In genomic region chr15:55975843-55976242, GRCm38 (mm10) we compare ENCODE assay signal across 26 mouse cellular contexts.
DNase-seq lines count a peak whose midpoint lies in the region; ATAC-seq and TF ChIP-seq lines count a peak whose summit lies in the region.
"Had no signal": no experiment of that assay in that cellular context is flagged by ENCODE, and none has a peak within 500 bp of the region (broad histone marks: within the 10 kb centered on the region; RNA-seq: fewer than 3 reads in every experiment).

No protein-coding gene starts in this region.

- peak; percentile 35 for DNase-seq in hindbrain, postnatal 0 days (ENCODE audit: low spot score)
- no peak for DNase-seq in hindbrain, embryonic 14.5 days (ENCODE audit: low spot score)
- no peak for DNase-seq in midbrain, embryonic 11.5 days (ENCODE audit: low spot score, missing footprints)
- DNase-seq in mesoderm, embryonic 11.5 days (ENCODE audit: low read depth, low spot score), result peak; percentile 9
- no peak for DNase-seq in thymus, postnatal 0 days (ENCODE audit: low spot score)
- DNase-seq: adrenal gland, postnatal 25 days; B cell, adult 2 months; cerebellum, adult 2 months; cerebellum, postnatal 14 days; heart, adult 2 months; heart, postnatal 4 days; kidney, adult 18-20 months; kidney, postnatal 4 days; liver, postnatal 0 days; lung, postnatal 36 days; right cerebral cortex, postnatal 25 days; thymus, postnatal 25 days had no signal

- H3K36me3 ChIP-seq in hindbrain, postnatal 0 days (ENCODE audit: insufficient read depth, low read length), result no peaks in the 10 kb centered on the region
- no peaks in the 10 kb centered on the region for H3K36me3 ChIP-seq in hindbrain, embryonic 14.5 days (replicated peaks; ENCODE audit: control insufficient read depth, insufficient read depth)
- no peaks in the 10 kb centered on the region for H3K36me3 ChIP-seq in midbrain, embryonic 15.5 days (replicated peaks)
- no peaks in the 10 kb centered on the region for H3K36me3 ChIP-seq in midbrain, embryonic 11.5 days (ENCODE audit: control insufficient read depth, insufficient read depth, low read length)
- no peaks in the 10 kb centered on the region for H3K36me3 ChIP-seq in intestine, embryonic 15.5 days
- H3K36me3 ChIP-seq: embryonic facial prominence, embryonic 13.5 days; heart, embryonic 12.5 days; hindbrain, embryonic 13.5 days; liver, embryonic 12.5 days; stomach, embryonic 15.5 days had no signal

- no peak overlapping the region for H3K4me3 ChIP-seq in hindbrain, postnatal 0 days (ENCODE audit: low read length)
- H3K4me3 ChIP-seq in hindbrain, embryonic 14.5 days (replicated peaks; ENCODE audit: low read length), result no peak overlapping the region
- H3K4me3 ChIP-seq in midbrain, embryonic 15.5 days, result no peak overlapping the region
- no peak overlapping the region for H3K4me3 ChIP-seq in midbrain, embryonic 11.5 days (ENCODE audit: low read depth, low read length)
- H3K4me3 ChIP-seq in intestine, embryonic 15.5 days (replicated peaks), result no peak overlapping the region
- H3K4me3 ChIP-seq: embryonic facial prominence, embryonic 13.5 days; forebrain, embryonic 13.5 days; heart, adult 2 months; heart, embryonic 12.5 days; hindbrain, embryonic 13.5 days; liver, embryonic 12.5 days; stomach, embryonic 15.5 days had no signal

- H3K4me1 ChIP-seq in hindbrain, postnatal 0 days (ENCODE audit: insufficient read depth, low read length), result no peaks in the 10 kb centered on the region
- no peaks in the 10 kb centered on the region for H3K4me1 ChIP-seq in hindbrain, embryonic 14.5 days (replicated peaks; ENCODE audit: control insufficient read depth, insufficient read depth, low read length)
- H3K4me1 ChIP-seq in midbrain, embryonic 15.5 days, result no peaks in the 10 kb centered on the region
- no peaks in the 10 kb centered on the region for H3K4me1 ChIP-seq in midbrain, embryonic 11.5 days (ENCODE audit: control insufficient read depth, insufficient read depth, low read length)
- no peaks in the 10 kb centered on the region for H3K4me1 ChIP-seq in intestine, embryonic 15.5 days (replicated peaks)
- H3K4me1 ChIP-seq: embryonic facial prominence, embryonic 13.5 days; forebrain, embryonic 13.5 days; heart, embryonic 12.5 days; hindbrain, embryonic 13.5 days; liver, embryonic 12.5 days; stomach, embryonic 15.5 days had no signal

- H3K9me3 ChIP-seq in hindbrain, postnatal 0 days (ENCODE audit: low read length), result no peaks in the 10 kb centered on the region
- H3K9me3 ChIP-seq in hindbrain, embryonic 14.5 days (ENCODE audit: control insufficient read depth, low read length), result no peaks in the 10 kb centered on the region
- H3K9me3 ChIP-seq in midbrain, embryonic 15.5 days, result no peaks in the 10 kb centered on the region
- H3K9me3 ChIP-seq in midbrain, embryonic 11.5 days (ENCODE audit: control insufficient read depth, low read length), result no peaks in the 10 kb centered on the region
- H3K9me3 ChIP-seq in intestine, embryonic 15.5 days, result no peaks in the 10 kb centered on the region
- H3K9me3 ChIP-seq: embryonic facial prominence, embryonic 13.5 days; forebrain, embryonic 13.5 days; heart, embryonic 12.5 days; hindbrain, embryonic 13.5 days; liver, embryonic 12.5 days; stomach, embryonic 15.5 days had no signal

- no peak for TF ChIP-seq CTCF in hindbrain, postnatal 0 days (IDR thresholded peaks at IDR 0.05; ENCODE audit: low read depth)

- H3K27ac ChIP-seq in hindbrain, postnatal 0 days, result no peak overlapping the region
- no peak overlapping the region for H3K27ac ChIP-seq in hindbrain, embryonic 14.5 days
- H3K27ac ChIP-seq in midbrain, embryonic 15.5 days, result no peak overlapping the region
- H3K27ac ChIP-seq in midbrain, embryonic 11.5 days (ENCODE audit: low read depth, low read length), result no peak overlapping the region
- no peak overlapping the region for H3K27ac ChIP-seq in intestine, embryonic 15.5 days
- H3K27ac ChIP-seq: embryonic facial prominence, embryonic 13.5 days; forebrain, embryonic 13.5 days; heart, adult 2 months; hindbrain, embryonic 13.5 days; liver, embryonic 12.5 days; stomach, embryonic 15.5 days had no signal

- ATAC-seq in hindbrain, postnatal 0 days, result no peak
- no peak for ATAC-seq in hindbrain, embryonic 14.5 days (ENCODE audit: low FRiP score)
- ATAC-seq in midbrain, embryonic 15.5 days (replicated peaks), result no peak
- ATAC-seq in midbrain, embryonic 11.5 days (ENCODE audit: low FRiP score), result no peak
- ATAC-seq in intestine, embryonic 15.5 days, result no peak
- ATAC-seq: forebrain, embryonic 13.5 days; inflammation-experienced regulatory T-cells, adult 6 months; liver, embryonic 12.5 days; liver, postnatal 0 days had no signal

- 53% methylated on average over 14 of the region's 14 CpGs for WGBS in hindbrain, postnatal 0 days
- 68% methylated on average over 14 of the region's 14 CpGs for WGBS in hindbrain, embryonic 14.5 days
- WGBS in midbrain, embryonic 15.5 days, result 39% methylated on average over 14 of the region's 14 CpGs
- WGBS in midbrain, embryonic 11.5 days, result 56% methylated on average over 14 of the region's 14 CpGs
- WGBS in intestine, embryonic 15.5 days, result 73% methylated on average over 14 of the region's 14 CpGs

- no peak overlapping the region for H3K4me2 ChIP-seq in hindbrain, postnatal 0 days (ENCODE audit: low read depth, low read length)
- H3K4me2 ChIP-seq in hindbrain, embryonic 14.5 days (replicated peaks), result no peak overlapping the region
- H3K4me2 ChIP-seq in midbrain, embryonic 15.5 days, result 0 out of 2 replicates have a peak overlapping the region, but pooled peaks have one; percentile 16
- H3K4me2 ChIP-seq in midbrain, embryonic 11.5 days, result no peak overlapping the region
- H3K4me2 ChIP-seq in intestine, embryonic 15.5 days (replicated peaks), result no peak overlapping the region
- H3K4me2 ChIP-seq: embryonic facial prominence, embryonic 13.5 days; forebrain, embryonic 13.5 days; heart, embryonic 12.5 days; hindbrain, embryonic 13.5 days; liver, embryonic 12.5 days; stomach, embryonic 15.5 days had no signal

- H3K9ac ChIP-seq in hindbrain, postnatal 0 days (replicated peaks; ENCODE audit: low read length), result no peak overlapping the region
- no peak overlapping the region for H3K9ac ChIP-seq in hindbrain, embryonic 14.5 days
- no peak overlapping the region for H3K9ac ChIP-seq in midbrain, embryonic 15.5 days
- no peak overlapping the region for H3K9ac ChIP-seq in midbrain, embryonic 11.5 days (ENCODE audit: low read length)
- no peak overlapping the region for H3K9ac ChIP-seq in intestine, embryonic 15.5 days
- H3K9ac ChIP-seq: embryonic facial prominence, embryonic 13.5 days; forebrain, embryonic 13.5 days; heart, embryonic 12.5 days; hindbrain, embryonic 13.5 days; liver, embryonic 12.5 days; liver, postnatal 0 days; stomach, embryonic 15.5 days had no signal

- no peaks in the 10 kb centered on the region for H3K27me3 ChIP-seq in hindbrain, postnatal 0 days (ENCODE audit: insufficient read depth, low read length)
- H3K27me3 ChIP-seq in hindbrain, embryonic 14.5 days (ENCODE audit: control insufficient read depth, insufficient read depth, low read length), result no peaks in the 10 kb centered on the region
- H3K27me3 ChIP-seq in midbrain, embryonic 15.5 days (replicated peaks), result no peaks in the 10 kb centered on the region
- H3K27me3 ChIP-seq in midbrain, embryonic 11.5 days (ENCODE audit: control insufficient read depth, insufficient read depth, low read length), result no peaks in the 10 kb centered on the region
- H3K27me3 ChIP-seq in intestine, embryonic 15.5 days (replicated peaks), result no peaks in the 10 kb centered on the region
- H3K27me3 ChIP-seq: embryonic facial prominence, embryonic 13.5 days; forebrain, embryonic 13.5 days; heart, embryonic 12.5 days; hindbrain, embryonic 13.5 days; liver, embryonic 12.5 days; stomach, embryonic 15.5 days had no signal

Comparison
In these comparisons a context has a peak if more than half of its experiments do, and no peak if none do; other contexts are left out.
1. DNase-seq: peak in hindbrain, postnatal 0 days (single experiment) and mesoderm, embryonic 11.5 days (single experiment); none in hindbrain, embryonic 14.5 days (single experiment), midbrain, embryonic 11.5 days (single experiment) and thymus, postnatal 0 days (single experiment).